Mouse (Mus musculus) kidney, adult 2 months (tissue): ENCODE results near the gene Ehd1.

ENCODE experiments used
- CTCF ChIP-seq: fragments of 200-500 bp; conservative IDR thresholded peaks from 2 replicates; pipeline ENCODE4 v1.5.1; 2011; ENCODE audit warnings: low read depth, mild to moderate bottlenecking, control low read depth, low read length, moderate library complexity, mixed read lengths; ENCODE audit not compliant: insufficient read depth, insufficient read length
- POLR2A ChIP-seq: fragments of 200-500 bp; IDR thresholded peaks from one replicate; pipeline ENCODE4 v1.6.1; 2011; ENCODE audit warnings: low read depth, low read length, control low read depth

- TF ChIP-seq POLR2A (no peak), CTCF (no peak)
Measured at GRCm38 (mm10) chr19:6297641-6298040, 21.1 kb downstream of the Ehd1 start.
